Mouse (Mus musculus) neural tube, postnatal 0 days (tissue): ENCODE data around the gene Smok3a. TPM values are rescaled to one million over a fixed set of nuclear protein-coding genes. Genes with fewer than 3 reads are reported as not detected.

Experiments used
- polyA plus RNA-seq: library from polyadenylated mRNA; unstranded; fragments of >200 nt; fragmentation: Nextera tagmentation; extraction: Ambion mirVana; gene quantifications from 2 replicates; pipeline ENCODE4 v1.2.1, GENCODE M21; 2015

The Smok3a gene
- polyA plus RNA-seq: not detected in 2 replicates

DNA sequence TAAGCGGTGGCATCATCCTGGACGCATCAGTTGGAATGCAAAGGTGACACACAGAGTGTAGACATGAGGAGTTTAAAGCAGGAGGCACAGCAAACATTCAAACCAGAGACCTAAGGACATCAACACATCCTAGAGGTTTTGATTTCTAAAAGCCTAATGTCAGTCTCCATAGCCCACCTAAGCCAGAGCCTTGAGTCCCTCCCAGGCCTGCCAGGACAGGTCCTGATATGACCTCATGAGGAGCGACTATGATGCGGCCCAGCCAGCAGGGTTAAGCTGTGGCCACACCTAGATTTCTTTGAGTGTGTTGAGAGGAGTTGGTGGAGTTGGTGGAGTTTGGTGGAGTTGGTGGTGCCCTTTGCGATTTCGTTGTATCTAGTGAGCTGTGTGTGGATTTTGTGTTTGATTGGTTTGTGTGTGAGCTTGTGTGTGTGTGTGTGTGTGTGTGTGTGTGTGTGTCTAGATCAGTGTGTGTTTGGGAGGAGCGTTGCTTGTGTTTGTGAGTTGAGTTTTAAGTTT, at the start of gene Smok3a, which contains the start of gene Smok3b:
Gene Smok3a (plus strand): TSS at position 301 of the 519 bp plus-strand sequence.
Gene Smok3b (plus strand): TSS at position 469 of the 519 bp plus-strand sequence.

DNA sequence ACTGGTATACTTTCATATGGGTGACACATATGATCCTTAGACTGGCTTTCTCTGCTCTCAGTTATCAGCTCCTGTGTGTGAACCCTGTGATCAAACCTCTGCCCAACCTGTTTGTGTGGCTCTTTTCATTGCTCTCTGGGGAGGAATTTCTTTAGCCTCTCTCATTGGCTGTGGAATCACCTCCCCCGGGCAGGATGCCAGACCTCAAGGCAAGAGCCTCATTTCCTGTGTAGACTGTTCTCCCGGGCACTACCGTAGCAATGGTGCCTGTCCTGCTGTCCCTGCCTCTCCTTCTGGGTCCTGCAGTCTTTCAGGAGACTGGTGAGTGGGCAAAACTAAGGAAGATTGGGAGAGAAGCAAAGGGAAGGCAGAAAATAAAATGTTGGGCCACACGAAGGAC, 39.8 kb upstream of the Smok3a start, which contains the start of gene Azgp1:
Gene Azgp1 (plus strand): TSS at position 221 of the 400 bp plus-strand sequence.

DNA sequence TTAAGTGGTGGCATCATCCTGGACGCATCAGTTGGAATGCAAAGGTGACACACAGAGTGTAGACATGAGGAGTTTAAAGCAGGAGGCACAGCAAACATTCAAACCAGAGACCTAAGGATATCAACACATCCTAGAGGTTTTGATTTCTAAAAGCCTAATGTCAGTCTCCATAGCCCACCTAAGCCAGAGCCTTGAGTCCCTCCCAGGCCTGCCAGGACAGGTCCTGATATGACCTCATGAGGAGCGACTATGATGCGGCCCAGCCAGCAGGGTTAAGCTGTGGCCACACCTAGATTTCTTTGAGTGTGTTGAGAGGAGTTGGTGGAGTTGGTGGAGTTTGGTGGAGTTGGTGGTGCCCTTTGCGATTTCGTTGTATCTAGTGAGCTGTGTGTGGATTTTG, 31.8 kb downstream of the Smok3a start, which contains the start of gene Smok3c:
Gene Smok3c (plus strand): TSS at position 301 of the 400 bp plus-strand sequence.

Other genes starting within 250 kb of the Smok3a start
- 53.2 and 55.8 TPM in 2 replicates for gene Ppp1r35, start 242.4 kb upstream of the Smok3a start, polyA plus RNA-seq
- 14.7 and 15.7 TPM in 2 replicates for gene Mepce, start 233.6 kb upstream of the Smok3a start, polyA plus RNA-seq
- 9.2 and 10.5 TPM in 2 replicates for gene Zcwpw1, start 233.5 kb upstream of the Smok3a start, polyA plus RNA-seq
- 0.58 and 0.71 TPM in 2 replicates for gene Pilra, start 185.0 kb upstream of the Smok3a start, polyA plus RNA-seq
- 0.28 TPM in 1 of 2 replicates, not detected in the other for gene Pilrb1, start 163.2 kb upstream of the Smok3a start, polyA plus RNA-seq
- not detected in 2 replicates for gene Pilrb2, start 149.4 kb upstream of the Smok3a start, polyA plus RNA-seq
- gene Cyp3a13, start 99.6 kb upstream of the Smok3a start, polyA plus RNA-seq: 0.05 TPM in 1 of 2 replicates, not detected in the other
- 8.3 and 8.5 TPM in 2 replicates for gene Gjc3, start 58.2 kb upstream of the Smok3a start, polyA plus RNA-seq
- gene Azgp1, start 39.7 kb upstream of the Smok3a start, polyA plus RNA-seq: not detected in 2 replicates
- gene Smok3b, start 168 bp downstream of the Smok3a start, polyA plus RNA-seq: 0.06 TPM in 1 of 2 replicates, not detected in the other
- gene Smok3c, start 31.9 kb downstream of the Smok3a start, polyA plus RNA-seq: not detected in 2 replicates
- gene Zkscan1, start 63.8 kb downstream of the Smok3a start, polyA plus RNA-seq: 11.5 and 12.2 TPM in 2 replicates
- gene Zscan21, start 95.6 kb downstream of the Smok3a start, polyA plus RNA-seq: 44.6 and 50.0 TPM in 2 replicates
- 13.4 and 14.7 TPM in 2 replicates for gene Zfp113, start 134.5 kb downstream of the Smok3a start, polyA plus RNA-seq
- 286 and 325 TPM in 2 replicates for gene Cops6, start 139.8 kb downstream of the Smok3a start, polyA plus RNA-seq
- 13.9 and 15.4 TPM in 2 replicates for gene Ap4m1, start 150.7 kb downstream of the Smok3a start, polyA plus RNA-seq
- 31.9 and 36.3 TPM in 2 replicates for gene Mcm7, start 151.2 kb downstream of the Smok3a start, polyA plus RNA-seq
- 37.5 and 48.1 TPM in 2 replicates for gene Taf6, start 166.2 kb downstream of the Smok3a start, polyA plus RNA-seq
- 20.7 and 23.5 TPM in 2 replicates for gene Cnpy4, start 166.2 kb downstream of the Smok3a start, polyA plus RNA-seq
- gene Mblac1, start 173.1 kb downstream of the Smok3a start, polyA plus RNA-seq: 11.7 and 12.8 TPM in 2 replicates
- not detected in 2 replicates for gene Nxpe5, start 204.6 kb downstream of the Smok3a start, polyA plus RNA-seq
- 130 and 140 TPM in 2 replicates for gene Lamtor4, start 234.2 kb downstream of the Smok3a start, polyA plus RNA-seq
- 22.4 and 23.7 TPM in 2 replicates for gene BC037034, start 242.8 kb downstream of the Smok3a start, polyA plus RNA-seq